Mouse (Mus musculus) embryonic facial prominence, embryonic 15.5 days (tissue): ENCODE data around the gene Cntnap5c. TPM values are rescaled to one million over a fixed set of nuclear protein-coding genes. Genes with fewer than 3 reads are reported as not detected.

Experiments used
- ATAC-seq: fragments of 200-750 bp; cut with Nextera tagmentation; 2 replicates; pipeline ENCODE4 v1.8.0; 2017; ENCODE audit warnings: low read depth, moderate TSS enrichment; ENCODE audit not compliant: insufficient number of reproducible peaks, low FRiP score, low TSS enrichment
- H3K27ac ChIP-seq: fragments of 300-500 bp; sonication (generic); replicated peaks from 2 replicates; pipeline ENCODE4 v1.5.1; 2015; ENCODE audit warnings: mild to moderate bottlenecking, inconsistent platforms
- H3K27me3 ChIP-seq: fragments of 300-500 bp; sonication (generic); 2 replicates; pipeline ENCODE4 v1.6.1; 2015; ENCODE audit warnings: inconsistent platforms
- H3K36me3 ChIP-seq: fragments of 300-500 bp; sonication (generic); 2 replicates; pipeline ENCODE4 v1.6.1; 2015; ENCODE audit warnings: mild to moderate bottlenecking, inconsistent platforms
- H3K4me1 ChIP-seq: fragments of 300-500 bp; sonication (generic); 2 replicates; pipeline ENCODE4 v1.6.1; 2015; ENCODE audit warnings: inconsistent platforms
- H3K4me2 ChIP-seq: fragments of 300-500 bp; sonication (generic); replicated peaks from 2 replicates; pipeline ENCODE4 v1.6.1; 2015; ENCODE audit warnings: mild to moderate bottlenecking, inconsistent platforms
- H3K4me3 ChIP-seq: fragments of 300-500 bp; sonication (generic); replicated peaks from 2 replicates; pipeline ENCODE4 v1.5.1; 2015; ENCODE audit warnings: mild to moderate bottlenecking, inconsistent platforms
- H3K9ac ChIP-seq: fragments of 300-500 bp; sonication (generic); 2 replicates; pipeline ENCODE4 v1.6.1; 2015; ENCODE audit warnings: inconsistent platforms
- H3K9me3 ChIP-seq: fragments of 300-500 bp; sonication (generic); replicated peaks from 2 replicates; pipeline ENCODE4 v1.6.1; 2016; ENCODE audit warnings: inconsistent platforms
- WGBS: fragments of 180-500 bp; shearing (Covaris S2); methylation state at CpG from one replicate; pipeline ENCODE4 v1.1.7; 2015; 5-methylcytosine and 5-hydroxymethylcytosine counted together
- polyA plus RNA-seq: library from polyadenylated mRNA; unstranded; fragments of >200 nt; fragmentation: Nextera tagmentation; extraction: Ambion mirVana; gene quantifications from 2 replicates; pipeline ENCODE4 v1.2.1, GENCODE M21; 2015

Cntnap5c gene
- polyA plus RNA-seq, 1 experiment from 2014 or later, result not detected

DNA sequence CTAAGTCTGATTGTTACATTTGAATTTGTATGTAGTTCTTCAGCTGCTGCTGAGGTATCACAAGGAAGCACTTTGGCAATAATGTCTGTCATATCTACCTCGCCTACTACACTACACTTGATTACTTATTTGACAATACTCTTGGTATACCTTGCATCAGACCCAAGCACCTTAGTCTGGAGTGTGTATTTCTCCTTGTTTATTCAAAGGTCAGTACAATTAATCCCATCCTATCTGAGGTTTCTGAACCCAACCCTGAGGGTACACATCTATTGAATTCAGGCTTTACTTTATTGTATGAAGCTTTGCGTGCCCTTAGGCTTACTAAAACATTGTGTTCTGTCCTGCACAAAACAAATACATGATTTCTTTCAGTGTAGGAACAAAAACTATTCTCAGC is 235.1 kb downstream of the Cntnap5c start:
- no peak for ATAC-seq
- H3K4me3 ChIP-seq, result no peak overlapping the region
- H3K27ac ChIP-seq, result no peak overlapping the region
- H3K9ac ChIP-seq, result no peak overlapping the region
- no peak overlapping the region for H3K4me2 ChIP-seq
- H3K4me1 ChIP-seq, result no peaks in the 10 kb centered on the region
- no peaks in the 10 kb centered on the region for H3K27me3 ChIP-seq
- H3K9me3 ChIP-seq, result no peaks in the 10 kb centered on the region
- 85% methylated on average over 2 of the region's 2 CpGs for WGBS
- no peaks in the 10 kb centered on the region for H3K36me3 ChIP-seq

DNA sequence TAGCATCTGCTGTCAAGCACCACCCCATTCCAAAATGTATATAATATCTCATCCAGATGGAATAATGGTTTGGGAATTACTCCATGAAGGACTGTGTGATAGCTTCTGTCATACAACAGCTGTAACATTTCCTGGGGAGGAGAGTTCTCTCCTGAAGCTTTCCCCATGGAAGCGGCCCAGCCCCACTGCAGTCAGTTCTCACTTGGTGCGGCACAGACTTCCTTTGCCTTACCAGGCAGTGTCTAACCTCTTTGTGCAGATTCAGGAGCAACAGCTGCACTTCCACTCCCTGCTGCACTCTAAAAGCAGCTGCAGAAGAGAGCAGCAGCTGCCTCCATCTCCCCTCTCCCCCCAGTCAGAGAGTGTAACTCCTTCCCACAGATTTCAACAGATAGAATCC is 271.8 kb downstream of the Cntnap5c start:
- H3K4me2 ChIP-seq, result no peak overlapping the region
- H3K4me3 ChIP-seq, result no peak overlapping the region
- no peaks in the 10 kb centered on the region for H3K9me3 ChIP-seq
- 83% methylated on average over 2 of the region's 2 CpGs for WGBS
- no peaks in the 10 kb centered on the region for H3K4me1 ChIP-seq
- no peak overlapping the region for H3K9ac ChIP-seq
- H3K36me3 ChIP-seq, result no peaks in the 10 kb centered on the region
- H3K27me3 ChIP-seq, result no peaks in the 10 kb centered on the region
- H3K27ac ChIP-seq, result no peak overlapping the region
- no peak for ATAC-seq

DNA sequence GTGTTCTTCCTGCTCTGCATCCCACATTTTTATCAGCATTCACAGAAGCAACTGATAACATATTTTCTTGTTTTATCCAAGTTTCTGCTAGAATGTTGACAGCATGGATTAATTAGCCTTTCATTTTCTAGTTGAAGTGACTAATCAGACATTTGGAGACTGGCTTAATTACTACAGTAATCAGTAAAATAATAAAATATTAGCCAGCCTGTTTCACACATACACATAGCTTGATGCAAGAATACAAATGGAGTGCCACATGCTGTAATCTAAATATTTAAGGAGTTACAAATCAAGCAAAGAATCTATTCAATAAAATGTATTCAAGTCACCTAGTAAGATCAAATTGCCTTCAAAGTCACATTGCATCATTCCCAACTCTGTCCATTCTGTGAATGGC is 275.8 kb downstream of the Cntnap5c start:
- ATAC-seq, result no peak
- H3K4me3 ChIP-seq, result no peak overlapping the region
- H3K27ac ChIP-seq, result no peak overlapping the region
- no peaks in the 10 kb centered on the region for H3K9me3 ChIP-seq
- no peaks in the 10 kb centered on the region for H3K4me1 ChIP-seq
- no peaks in the 10 kb centered on the region for H3K27me3 ChIP-seq
- H3K4me2 ChIP-seq, result no peak overlapping the region
- no peaks in the 10 kb centered on the region for H3K36me3 ChIP-seq
- H3K9ac ChIP-seq, result no peak overlapping the region

DNA sequence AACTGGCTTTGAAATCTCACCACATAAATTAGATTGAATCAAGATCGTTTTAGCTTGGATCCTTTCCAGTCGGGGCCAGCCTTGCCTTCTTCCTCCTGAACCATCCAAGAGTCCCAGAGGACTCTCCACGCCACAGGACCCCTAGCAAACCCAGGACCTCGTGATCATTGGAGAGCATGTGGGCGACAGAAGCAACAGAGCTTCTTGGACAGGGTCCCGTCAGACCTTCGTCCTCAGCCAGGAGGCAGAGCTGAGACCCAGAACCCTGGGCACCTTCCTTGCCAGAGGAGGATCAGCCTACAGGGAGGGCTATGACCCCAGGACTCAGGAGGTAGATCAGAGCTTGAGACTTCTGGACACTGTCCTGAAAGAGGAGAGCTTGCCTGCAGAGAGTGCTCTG is 300.5 kb downstream of the Cntnap5c start:
- no peak for ATAC-seq
- H3K27me3 ChIP-seq, result no peaks in the 10 kb centered on the region
- WGBS, result 77% methylated on average over 7 of the region's 7 CpGs
- H3K9ac ChIP-seq, result no peak overlapping the region
- H3K9me3 ChIP-seq, result no peaks in the 10 kb centered on the region
- H3K27ac ChIP-seq, result no peak overlapping the region
- no peak overlapping the region for H3K4me3 ChIP-seq
- no peaks in the 10 kb centered on the region for H3K36me3 ChIP-seq
- no peaks in the 10 kb centered on the region for H3K4me1 ChIP-seq
- H3K4me2 ChIP-seq, result no peak overlapping the region

DNA sequence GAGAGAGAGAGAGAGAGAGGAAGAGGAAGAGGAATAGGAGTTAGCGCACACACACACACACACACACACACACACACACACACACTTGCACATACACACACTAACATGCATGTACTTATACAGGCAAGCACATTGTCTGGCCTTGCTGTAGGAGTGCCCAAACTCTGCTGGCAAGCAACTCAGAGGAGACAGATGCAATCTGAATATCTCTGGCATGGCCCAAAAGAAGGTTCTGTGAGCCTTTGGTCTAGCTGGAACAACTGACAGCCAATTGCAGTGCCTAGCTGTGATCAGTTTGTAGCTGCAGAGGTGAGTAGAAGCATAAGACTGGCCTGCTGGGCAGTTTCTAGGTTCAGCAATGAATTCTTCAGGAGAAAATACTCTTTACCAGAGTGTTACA is 313.3 kb downstream of the Cntnap5c start:
- Histone ChIP-seq H3K27ac (no peak overlapping the region), H3K4me1 (no peaks in the 10 kb centered on the region), H3K9me3 (no peaks in the 10 kb centered on the region), H3K4me3 (no peak overlapping the region), H3K27me3 (no peaks in the 10 kb centered on the region), H3K9ac (no peak overlapping the region), H3K4me2 (no peak overlapping the region), H3K36me3 (no peaks in the 10 kb centered on the region)
- WGBS, result 100% methylated on average over 1 of the region's 1 CpGs
- no peak for ATAC-seq

DNA sequence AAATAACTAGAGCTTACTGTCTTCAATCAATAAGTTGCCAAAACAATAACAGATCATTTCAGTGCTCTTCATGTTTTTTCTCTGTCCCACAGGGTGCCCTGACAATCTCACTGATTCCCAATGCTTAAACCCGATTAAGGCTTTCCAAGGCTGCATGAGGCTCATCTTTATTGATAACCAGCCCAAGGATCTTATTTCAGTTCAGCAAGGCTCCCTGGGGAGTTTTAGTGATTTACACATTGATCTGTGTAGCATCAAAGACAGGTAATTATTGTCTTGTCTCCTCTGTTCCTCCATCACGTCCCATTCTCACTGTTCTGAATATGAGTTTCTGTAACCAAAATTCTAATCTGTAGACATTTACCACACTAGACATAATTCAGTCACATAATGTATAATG is 335.1 kb downstream of the Cntnap5c start:
- Histone ChIP-seq H3K9ac (no peak overlapping the region), H3K4me3 (no peak overlapping the region), H3K27ac (no peak overlapping the region), H3K4me2 (no peak overlapping the region), H3K27me3 (no peaks in the 10 kb centered on the region), H3K4me1 (no peaks in the 10 kb centered on the region), H3K36me3 (no peaks in the 10 kb centered on the region), H3K9me3 (no peaks in the 10 kb centered on the region)
- 64% methylated on average over 2 of the region's 2 CpGs for WGBS
- no peak for ATAC-seq

DNA sequence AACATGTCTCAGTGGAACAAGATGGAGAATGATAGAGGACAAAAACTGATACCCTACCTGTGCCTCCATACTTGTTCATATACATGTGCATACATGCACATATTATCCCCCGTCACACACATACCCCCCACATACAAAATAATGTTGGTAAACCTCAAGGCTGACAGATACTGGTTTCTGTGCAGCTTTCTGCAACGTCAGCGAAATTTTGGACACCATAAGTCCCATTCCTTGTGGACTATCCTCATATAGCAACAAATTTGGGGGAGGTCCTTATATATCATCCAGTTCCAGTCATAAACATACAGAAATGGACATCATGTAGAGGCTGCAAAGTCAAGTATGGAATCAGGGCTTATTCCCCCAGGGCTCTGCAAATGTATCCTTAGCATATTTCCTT is 338.5 kb downstream of the Cntnap5c start:
- no peak overlapping the region for H3K9ac ChIP-seq
- no peak for ATAC-seq
- WGBS, result 84% methylated on average over 3 of the region's 3 CpGs
- no peak overlapping the region for H3K27ac ChIP-seq
- H3K9me3 ChIP-seq, result no peaks in the 10 kb centered on the region
- no peaks in the 10 kb centered on the region for H3K36me3 ChIP-seq
- H3K27me3 ChIP-seq, result no peaks in the 10 kb centered on the region
- H3K4me1 ChIP-seq, result no peaks in the 10 kb centered on the region
- no peak overlapping the region for H3K4me2 ChIP-seq
- no peak overlapping the region for H3K4me3 ChIP-seq

DNA sequence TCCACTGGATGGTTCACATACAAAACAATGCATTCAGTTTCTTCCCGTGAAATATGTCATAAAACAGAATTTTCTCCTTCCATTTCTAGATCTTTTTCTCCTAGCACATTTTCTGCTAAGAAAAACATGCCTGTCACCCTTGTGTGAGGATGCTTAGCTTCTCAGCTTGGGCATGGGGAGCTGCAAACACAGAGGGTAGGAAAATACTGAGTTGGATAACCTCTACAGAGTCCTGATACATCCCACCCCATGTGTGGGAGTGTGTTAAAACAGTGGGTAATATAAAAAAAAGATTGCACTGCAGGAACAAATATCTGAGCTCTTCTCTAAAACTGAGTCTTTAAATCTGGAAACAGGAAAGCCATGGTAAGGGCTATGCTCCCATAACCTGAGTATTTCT is 339.0 kb downstream of the Cntnap5c start:
- Histone ChIP-seq H3K4me2 (no peak overlapping the region), H3K27ac (no peak overlapping the region), H3K36me3 (no peaks in the 10 kb centered on the region), H3K9me3 (no peaks in the 10 kb centered on the region), H3K27me3 (no peaks in the 10 kb centered on the region), H3K9ac (no peak overlapping the region), H3K4me1 (no peaks in the 10 kb centered on the region), H3K4me3 (no peak overlapping the region)
- ATAC-seq, result no peak
- 50% methylated on average over 1 of the region's 1 CpGs for WGBS

DNA sequence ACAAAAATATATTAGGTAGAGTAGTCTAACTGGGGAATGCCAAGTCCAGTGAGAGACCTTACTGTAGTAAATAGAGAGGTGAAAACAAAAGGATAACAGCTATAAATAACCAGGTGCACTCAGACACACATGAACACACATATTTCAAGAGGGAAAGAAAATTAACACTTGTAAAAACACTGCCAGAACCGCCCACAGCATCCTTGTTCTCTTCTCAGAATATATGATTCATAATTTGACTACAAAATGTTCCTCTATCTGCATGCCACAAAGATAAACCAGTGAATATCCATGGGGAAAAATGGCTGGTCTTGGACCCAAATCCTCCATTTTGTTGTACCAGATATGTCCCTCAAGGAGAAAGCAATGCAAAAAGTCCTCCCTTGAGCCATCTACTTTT is 417.8 kb downstream of the Cntnap5c start:
- WGBS, result 74% methylated on average over 1 of the region's 1 CpGs
- H3K27me3 ChIP-seq, result no peaks in the 10 kb centered on the region
- no peak for ATAC-seq
- no peaks in the 10 kb centered on the region for H3K9me3 ChIP-seq
- no peak overlapping the region for H3K4me3 ChIP-seq
- no peak overlapping the region for H3K4me2 ChIP-seq
- H3K4me1 ChIP-seq, result no peaks in the 10 kb centered on the region
- H3K27ac ChIP-seq, result no peak overlapping the region
- H3K36me3 ChIP-seq, result no peaks in the 10 kb centered on the region
- H3K9ac ChIP-seq, result no peak overlapping the region

DNA sequence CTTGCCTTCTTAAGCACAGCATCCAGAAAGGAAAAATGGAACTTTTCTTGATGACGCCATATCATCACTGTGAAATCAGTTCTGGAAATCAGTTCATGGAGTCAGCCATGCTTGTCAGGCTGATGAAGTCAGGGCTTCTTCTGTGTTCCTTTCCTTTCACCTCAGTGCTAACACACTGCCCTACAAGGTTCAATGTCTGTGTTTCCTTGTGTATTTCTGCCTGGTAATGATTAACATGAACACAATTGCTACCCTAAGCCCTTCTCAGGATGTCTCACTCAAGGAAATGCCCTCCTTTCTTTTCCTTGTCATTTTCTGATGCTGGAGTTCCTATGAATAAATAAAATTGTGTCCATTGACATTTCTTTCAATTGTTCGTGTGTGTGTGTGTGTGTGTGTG is 431.8 kb downstream of the Cntnap5c start:
- H3K4me3 ChIP-seq, result no peak overlapping the region
- ATAC-seq, result no peak

DNA sequence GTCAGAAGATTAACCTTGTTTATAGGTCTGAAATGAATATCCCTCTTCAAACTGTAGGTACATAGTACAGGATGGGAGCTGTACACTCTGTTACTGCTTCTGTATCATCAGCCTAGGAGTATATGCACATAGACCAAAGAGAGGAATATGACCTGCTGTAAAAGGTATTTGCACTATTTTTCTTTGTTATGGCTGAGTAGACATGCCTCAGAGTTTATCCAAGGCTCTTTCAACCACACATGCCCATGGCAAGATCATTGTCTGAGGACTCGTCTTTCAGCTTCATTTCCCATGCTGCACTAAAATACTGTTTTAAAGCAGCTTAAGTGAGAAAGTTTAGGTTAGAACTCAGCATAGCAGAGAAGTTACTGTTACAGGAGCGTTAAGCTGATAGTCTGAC is 498.7 kb downstream of the Cntnap5c start:
- ATAC-seq, result no peak
- 74% methylated on average over 2 of the region's 2 CpGs for WGBS
- H3K27me3 ChIP-seq, result no peaks in the 10 kb centered on the region

More for the DNA sequence above, 431.8 kb downstream of the Cntnap5c start:
- H3K4me2 ChIP-seq, result no peak overlapping the region
- no peak overlapping the region for H3K9ac ChIP-seq
- no peaks in the 10 kb centered on the region for H3K27me3 ChIP-seq
- WGBS, result 82% methylated on average over 2 of the region's 2 CpGs
- H3K36me3 ChIP-seq, result no peaks in the 10 kb centered on the region
- no peaks in the 10 kb centered on the region for H3K4me1 ChIP-seq
- no peak overlapping the region for H3K27ac ChIP-seq
- no peaks in the 10 kb centered on the region for H3K9me3 ChIP-seq

DNA sequence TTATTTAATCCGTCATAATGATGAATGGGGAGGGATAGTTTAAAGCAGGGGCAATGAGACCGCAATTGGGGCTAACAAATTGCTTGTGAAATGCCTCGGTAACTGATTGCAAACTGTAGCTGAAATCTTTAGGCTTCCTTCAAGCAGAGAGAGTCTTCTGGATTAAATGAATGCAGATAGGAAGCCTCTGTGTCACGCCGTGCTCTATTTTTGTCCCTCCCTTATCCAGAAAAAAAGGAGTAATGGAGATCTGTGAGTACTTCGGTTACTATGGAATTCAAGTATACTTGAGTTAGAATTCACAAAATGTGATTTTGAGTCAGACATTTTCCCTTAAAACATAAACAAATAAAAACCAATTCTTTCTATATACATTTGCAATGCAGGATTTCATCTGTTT is 581.9 kb downstream of the Cntnap5c start:
- Histone ChIP-seq H3K27me3 (no peaks in the 10 kb centered on the region), H3K4me1 (no peaks in the 10 kb centered on the region), H3K4me2 (no peak overlapping the region), H3K9me3 (no peaks in the 10 kb centered on the region), H3K36me3 (no peaks in the 10 kb centered on the region), H3K27ac (no peak overlapping the region), H3K9ac (no peak overlapping the region), H3K4me3 (no peak overlapping the region)
- WGBS, result 77% methylated on average over 6 of the region's 6 CpGs
- no peak for ATAC-seq

More for the DNA sequence above, 498.7 kb downstream of the Cntnap5c start:
- Histone ChIP-seq H3K9ac (no peak overlapping the region), H3K27ac (no peak overlapping the region), H3K4me2 (no peak overlapping the region), H3K4me1 (no peaks in the 10 kb centered on the region), H3K4me3 (no peak overlapping the region), H3K36me3 (no peaks in the 10 kb centered on the region), H3K9me3 (no peaks in the 10 kb centered on the region)
